Mouse (Mus musculus): ENCODE data around the gene Gm28269.

The Gm28269 gene

DNA sequence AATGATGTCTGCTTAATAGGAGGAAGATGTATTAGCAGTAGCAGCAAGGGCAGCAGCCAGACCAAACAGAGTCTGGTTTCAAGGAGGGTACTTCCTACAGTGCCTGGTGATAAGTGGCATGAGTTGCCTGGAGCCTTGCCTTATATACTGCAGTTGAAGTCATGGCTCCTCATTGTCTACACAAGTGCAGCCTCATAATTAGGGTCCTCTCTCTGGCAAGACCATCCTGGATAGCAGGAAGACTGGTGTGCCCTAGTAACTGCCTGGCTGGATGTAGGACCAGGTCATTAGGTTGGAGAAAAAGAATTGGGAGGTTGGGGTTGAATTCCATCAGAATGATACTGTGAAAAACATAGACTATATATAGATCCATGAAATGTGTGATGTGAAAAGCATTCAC lies at the start of gene Gm28269:
Gene Gm28269, minus strand, starts transcription at position 101 of the 400 bp plus-strand sequence.
- no peak for DNase-seq (ENCODE audit: low spot score in 2 of 2)

DNA sequence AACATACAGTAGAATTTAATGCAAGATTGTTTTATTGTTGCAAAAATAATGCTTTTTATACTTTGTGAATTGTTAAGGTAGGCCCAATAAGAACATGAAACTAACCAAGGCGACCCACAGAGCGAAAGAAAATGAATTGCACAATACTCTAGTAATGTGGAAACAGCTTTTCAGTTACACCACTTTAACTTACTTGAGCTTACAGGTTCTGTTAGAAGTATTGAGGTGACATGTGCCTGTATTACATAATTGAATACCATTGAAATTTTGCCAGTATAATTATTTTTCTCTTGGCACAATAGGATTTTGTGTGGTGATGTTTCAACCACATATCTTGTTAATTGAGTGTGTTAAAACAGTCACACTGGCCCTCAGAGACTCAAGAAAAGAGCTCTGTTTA lies 28.0 kb downstream of the Gm28269 start:
- DNase-seq (ENCODE audit: low spot score in 2 of 2) = no peak

DNA sequence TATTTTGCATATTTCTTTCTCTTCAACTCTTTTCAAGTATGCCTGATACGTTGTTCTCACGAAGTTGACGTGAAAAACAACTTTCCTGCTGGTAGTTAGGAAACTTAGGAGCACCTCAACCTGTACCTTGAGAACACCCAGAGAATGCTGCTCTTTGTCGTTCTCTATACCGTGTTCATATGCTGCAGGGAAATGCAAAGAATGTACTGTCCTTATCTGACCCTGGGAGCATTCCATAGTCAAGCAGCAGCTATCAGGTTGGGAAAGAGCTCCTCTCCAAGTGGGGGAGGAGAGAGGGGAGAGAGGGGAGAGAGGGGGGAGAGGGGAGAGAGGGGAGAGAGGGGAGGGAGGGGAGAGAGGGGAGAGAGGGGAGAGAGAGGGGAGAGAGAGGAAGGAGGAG lies 29.6 kb downstream of the Gm28269 start:
- DNase-seq (ENCODE audit: low spot score in 2 of 2) = no peak

DNA sequence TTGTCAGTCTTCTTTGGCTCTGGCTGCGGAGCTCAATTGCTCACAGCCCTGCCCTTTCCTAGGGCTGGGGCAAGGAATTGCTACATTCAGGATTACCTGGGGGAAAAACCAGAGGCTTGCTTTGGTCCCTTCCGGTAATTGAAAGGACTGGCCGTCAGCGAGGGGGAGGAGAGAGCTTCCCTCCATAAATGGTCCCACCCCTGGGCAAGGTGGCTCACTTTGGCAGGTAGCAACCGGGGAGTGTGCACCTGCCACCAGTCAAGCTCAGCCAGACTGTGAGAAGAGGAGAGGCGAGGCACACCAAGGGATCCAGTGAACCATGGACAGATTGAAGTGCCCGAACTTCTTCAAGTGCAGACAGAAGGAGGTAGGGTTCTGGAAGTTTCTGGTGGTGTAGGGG lies 30.1 kb downstream of the Gm28269 start, which contains the start of gene Slc6a14:
Gene Slc6a14, plus strand, starts transcription at position 68 of the 400 bp plus-strand sequence.
- DNase-seq (ENCODE audit: low spot score in 2 of 2) = no peak

DNA sequence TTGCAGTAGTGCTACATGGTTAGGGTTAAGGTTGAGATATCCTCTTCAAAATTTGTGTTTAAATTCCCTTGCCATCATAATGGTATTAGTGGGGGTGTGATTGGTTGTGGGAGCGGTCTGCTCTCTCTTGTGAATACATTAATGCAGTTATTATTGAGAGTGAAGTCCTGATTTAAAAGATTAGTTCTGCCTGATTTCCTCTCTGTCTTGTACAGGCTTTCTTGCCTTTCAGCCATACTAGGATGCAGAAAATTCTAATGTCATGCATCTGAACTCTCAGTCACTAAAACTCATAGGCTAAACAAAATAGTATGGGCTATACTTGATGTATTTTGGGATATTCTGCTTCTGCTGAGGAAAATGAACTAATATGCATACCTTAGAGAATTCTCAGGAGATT lies 40.4 kb downstream of the Gm28269 start:
- DNase-seq (ENCODE audit: low spot score in 2 of 2) = no peak

DNA sequence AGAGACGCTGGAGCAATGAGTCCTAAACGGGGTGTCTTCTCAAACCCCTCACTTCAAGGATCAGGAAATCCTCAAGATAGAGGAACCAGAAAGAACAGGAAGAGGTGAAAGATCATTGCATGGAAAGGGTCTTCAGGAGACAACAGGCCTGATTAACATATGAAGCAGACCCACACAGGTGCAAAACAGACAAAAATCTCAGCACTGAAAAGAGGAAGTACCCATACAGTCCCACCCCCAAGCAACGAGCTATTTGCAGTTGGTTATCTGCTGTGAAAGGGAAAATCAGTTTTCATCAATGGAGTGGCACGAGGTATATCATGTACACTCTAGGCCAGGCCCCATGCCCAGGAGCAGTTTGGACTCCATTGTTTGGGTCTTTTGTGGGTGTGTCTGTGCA lies 43.3 kb downstream of the Gm28269 start:
- DNase-seq (ENCODE audit: low spot score in 2 of 2) = no peak

DNA sequence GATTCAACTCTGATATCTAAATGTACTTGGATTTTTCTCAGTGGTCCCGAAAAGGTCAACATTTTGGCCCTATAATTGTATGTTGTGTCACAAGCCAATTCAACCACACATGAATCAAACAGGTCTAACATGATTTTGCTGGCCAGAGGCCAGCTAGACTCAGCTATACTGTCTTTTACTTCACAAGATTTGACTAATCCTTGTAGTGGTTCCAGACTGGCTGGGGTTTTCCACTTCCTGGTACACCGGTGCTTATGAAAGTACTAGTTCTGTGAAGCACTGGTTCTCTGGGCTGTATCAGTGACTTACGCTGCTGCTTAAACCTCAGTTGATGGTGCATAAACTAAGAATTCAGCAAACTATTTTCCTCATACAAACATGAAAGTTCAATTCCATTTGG lies 49.2 kb downstream of the Gm28269 start:
- no peak for DNase-seq (ENCODE audit: low spot score in 2 of 2)

DNA sequence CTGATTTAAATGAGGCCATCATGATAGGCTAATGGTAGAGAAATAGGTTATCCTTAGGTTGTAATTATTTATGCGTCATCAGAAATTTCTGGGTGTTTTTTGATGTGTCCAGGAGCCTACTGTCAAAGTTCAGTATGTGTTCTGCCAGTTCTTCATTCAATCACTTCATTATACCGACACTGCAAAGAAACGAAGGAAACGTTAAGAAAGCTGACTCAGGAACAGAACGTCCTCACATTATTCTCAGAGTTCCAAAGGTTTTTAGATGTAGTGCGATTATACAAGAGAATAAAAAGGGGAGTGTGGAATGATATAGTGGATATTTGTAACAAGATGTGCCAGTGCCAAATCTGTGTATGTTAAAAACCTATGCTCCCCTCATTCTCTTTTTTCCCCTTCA lies 49.7 kb downstream of the Gm28269 start:
- DNase-seq (ENCODE audit: low spot score in 2 of 2) = no peak
